Mouse (Mus musculus): ENCODE measurements around the gene Fbxo44. TPM values are rescaled to one million over a fixed set of nuclear protein-coding genes. Genes with fewer than 3 reads are reported as not detected.
A peak's percentile ranks its signal among the peaks of the same experiment; 100 is the strongest.

Fbxo44 gene
- polyA plus RNA-seq, 1 experiment from 2014 or later, result 27.0 TPM

DNA sequence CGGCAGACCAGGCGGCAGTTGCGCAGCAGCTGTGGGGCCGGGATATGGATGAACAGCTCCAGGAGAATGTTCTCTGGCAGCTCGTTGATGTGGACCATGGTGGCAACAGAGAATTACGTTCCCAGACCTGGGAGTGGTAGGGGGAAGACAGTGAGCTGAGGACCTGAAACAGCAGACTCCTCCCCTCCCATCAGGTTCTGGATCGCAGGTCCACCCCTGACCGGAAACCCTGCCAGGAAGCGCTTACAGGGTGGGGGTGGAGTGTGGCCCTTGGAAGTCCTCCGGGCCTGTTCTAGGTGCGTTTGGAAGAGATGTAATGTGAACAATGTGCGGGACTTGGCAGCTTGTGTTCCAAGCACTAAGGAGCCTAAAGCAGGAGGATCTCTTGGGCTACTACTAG lies 10.7 kb downstream of the Fbxo44 start:
- H3K9ac ChIP-seq, result no peak overlapping the region
- no peak overlapping the region for H3K27ac ChIP-seq
- no peaks in the 10 kb centered on the region for H3K9me3 ChIP-seq (replicated peaks)
- no peak for ATAC-seq (replicated peaks; ENCODE audit: insufficient number of reproducible peaks, insufficient read depth, low FRiP score, low read depth)
- H3K4me2 ChIP-seq, result no peak overlapping the region
- no peaks in the 10 kb centered on the region for H3K27me3 ChIP-seq
- H3K4me3 ChIP-seq, result no peak overlapping the region
- peaks cover 9% of the 10 kb centered on the region; the same call in 1 of the 2 replicates for H3K4me1 ChIP-seq (replicated peaks)
- 44% methylated on average over 12 of the region's 12 CpGs for WGBS
- H3K36me3 ChIP-seq, result peaks cover 22% of the 10 kb centered on the region; the same call in 1 of the 2 replicates

DNA sequence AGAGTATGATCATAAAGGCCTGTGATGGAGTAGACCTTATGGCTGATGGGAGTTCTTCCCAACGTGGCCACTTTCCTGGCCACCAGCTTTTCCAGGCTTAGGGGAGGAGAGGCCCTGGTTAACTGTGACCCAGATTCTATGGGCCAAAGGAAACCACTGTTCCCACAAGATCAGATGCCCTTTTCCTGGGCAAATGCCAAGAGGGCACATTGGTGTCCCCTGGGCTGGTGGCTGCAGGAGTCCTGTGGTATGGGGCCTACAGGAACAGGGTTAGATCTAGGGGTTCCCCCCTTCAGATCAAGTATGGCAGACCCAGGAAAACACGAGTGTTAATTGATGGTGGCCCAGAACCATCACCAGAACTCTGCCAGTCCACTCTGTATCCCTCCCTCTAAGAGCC lies 12.6 kb downstream of the Fbxo44 start:
- Histone ChIP-seq H3K9ac (no peak overlapping the region), H3K36me3 (peaks cover 17% of the 10 kb centered on the region; the same call in 1 of the 2 replicates), H3K4me3 (no peak overlapping the region), H3K27ac (no peak overlapping the region), H3K27me3 (no peaks in the 10 kb centered on the region), H3K4me2 (no peak overlapping the region), H3K9me3 (replicated peaks) (no peaks in the 10 kb centered on the region), H3K4me1 (replicated peaks) (peaks cover 9% of the 10 kb centered on the region; the same call in 1 of the 2 replicates)
- no peak for ATAC-seq (replicated peaks; ENCODE audit: insufficient number of reproducible peaks, insufficient read depth, low FRiP score, low read depth)
- 88% methylated on average over 2 of the region's 2 CpGs for WGBS

DNA sequence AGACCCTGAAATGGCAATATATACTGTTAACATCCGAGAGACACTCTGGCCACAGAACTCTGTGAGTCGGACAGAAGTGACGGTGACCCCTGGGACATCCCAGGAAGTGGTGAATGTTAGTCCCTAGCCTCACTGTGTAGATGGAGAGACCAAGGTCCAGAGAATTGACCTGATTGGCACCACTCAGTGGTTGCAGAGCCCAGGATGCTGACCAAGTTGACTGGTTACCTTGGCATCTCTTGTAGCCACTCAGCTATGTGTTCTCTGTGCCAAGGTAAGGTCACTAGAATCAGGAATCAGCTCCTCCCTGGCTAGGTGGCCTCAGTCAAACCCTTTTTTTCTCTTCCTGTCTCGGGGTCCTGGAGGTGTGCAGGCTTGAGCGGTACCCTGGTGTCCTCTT lies 16.6 kb downstream of the Fbxo44 start:
- Histone ChIP-seq H3K4me3 (no peak overlapping the region), H3K9me3 (replicated peaks) (no peaks in the 10 kb centered on the region), H3K4me1 (replicated peaks) (peaks cover 9% of the 10 kb centered on the region), H3K36me3 (peaks cover 17% of the 10 kb centered on the region; the same call in 1 of the 2 replicates), H3K27ac (no peak overlapping the region), H3K4me2 (no peak overlapping the region), H3K9ac (no peak overlapping the region), H3K27me3 (peaks cover 7% of the 10 kb centered on the region)
- no peak for ATAC-seq (replicated peaks; ENCODE audit: insufficient number of reproducible peaks, insufficient read depth, low FRiP score, low read depth)
- 85% methylated on average over 5 of the region's 5 CpGs for WGBS

DNA sequence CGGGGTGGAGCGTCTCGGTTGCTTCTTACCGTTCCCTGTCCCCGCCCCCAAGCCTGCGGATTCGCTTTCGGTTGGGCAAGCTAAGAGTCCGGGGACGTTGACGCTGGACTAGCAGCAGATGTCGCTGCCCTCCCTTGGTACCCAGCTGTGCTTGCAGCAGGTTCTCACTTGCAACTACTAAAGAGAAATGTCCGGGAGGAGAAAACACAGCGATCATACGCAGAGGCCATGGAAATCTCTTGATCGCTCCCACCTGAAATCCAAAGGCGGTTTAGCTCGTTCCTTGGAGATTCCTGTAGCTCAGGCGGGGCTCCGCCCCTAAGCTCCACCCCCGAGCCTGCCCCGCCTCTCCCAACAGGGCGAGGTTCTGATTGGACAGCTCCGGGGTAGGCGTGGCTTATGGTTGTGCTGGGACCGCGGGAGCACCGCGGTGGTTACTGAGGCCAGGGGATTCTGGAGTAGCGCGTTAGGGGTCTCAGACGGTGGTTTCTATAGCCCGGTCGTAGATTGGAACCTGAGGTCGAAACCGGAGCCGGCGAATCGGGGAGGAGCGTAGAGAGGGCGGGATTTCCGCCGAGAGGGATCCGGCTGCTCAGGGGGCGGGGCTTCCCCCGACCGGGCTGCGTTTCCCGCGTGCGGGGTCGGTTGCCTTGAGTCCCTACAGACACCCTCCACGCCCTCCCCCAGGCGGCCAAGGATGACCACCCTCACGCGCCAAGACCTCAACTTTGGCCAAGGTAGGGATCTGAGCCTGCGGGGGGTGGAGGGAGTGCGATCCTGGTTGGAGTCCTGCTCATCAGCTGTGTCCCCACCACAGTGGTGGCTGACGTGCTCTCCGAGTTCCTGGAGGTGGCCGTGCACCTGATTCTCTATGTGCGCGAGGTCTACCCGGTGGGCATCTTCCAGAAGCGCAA lies 19.9 kb downstream of the Fbxo44 start:
- peak overlapping the region; percentile 78 for H3K9ac ChIP-seq
- WGBS, result under 1% methylated on average over 65 of the region's 65 CpGs
- H3K4me3 ChIP-seq, result peak overlapping the region; percentile 83
- H3K36me3 ChIP-seq, result peaks cover 7% of the 10 kb centered on the region; the same call in 1 of the 2 replicates
- H3K27ac ChIP-seq, result peak overlapping the region; percentile 84
- peaks cover 26% of the 10 kb centered on the region for H3K27me3 ChIP-seq
- peaks cover 9% of the 10 kb centered on the region for H3K4me1 ChIP-seq (replicated peaks)
- peak overlapping the region; percentile 96 for H3K4me2 ChIP-seq
- ATAC-seq (replicated peaks; ENCODE audit: insufficient number of reproducible peaks, insufficient read depth, low FRiP score, low read depth), result peak; percentile 92
- no peaks in the 10 kb centered on the region for H3K9me3 ChIP-seq (replicated peaks)

- no peaks in the 10 kb centered on the region for H3K9me3 ChIP-seq (replicated peaks)
- ATAC-seq (replicated peaks; ENCODE audit: insufficient number of reproducible peaks, insufficient read depth, low FRiP score, low read depth), result no peak
- H3K9ac ChIP-seq, result peak overlapping the region; percentile 54
- H3K4me3 ChIP-seq, result peak overlapping the region; percentile 83
- peak overlapping the region; percentile 84; the same call in 1 of the 2 replicates for H3K27ac ChIP-seq
- H3K36me3 ChIP-seq, result 0 out of 2 replicates have a peak, but pooled peaks cover under 1% of the 10 kb centered on the region
- H3K4me2 ChIP-seq, result peak overlapping the region; percentile 96
- peaks cover 9% of the 10 kb centered on the region for H3K4me1 ChIP-seq (replicated peaks)
- WGBS, result under 1% methylated on average over 12 of the region's 12 CpGs
- H3K27me3 ChIP-seq, result peaks cover 31% of the 10 kb centered on the region
Observed at GRCm38 (mm10) chr4:148139767-148140097, 20.6 kb downstream of the Fbxo44 start.

- WGBS, result 57% methylated on average over 8 of the region's 8 CpGs
- no peak overlapping the region for H3K27ac ChIP-seq
- no peak for ATAC-seq (replicated peaks; ENCODE audit: insufficient number of reproducible peaks, insufficient read depth, low FRiP score, low read depth)
- H3K4me2 ChIP-seq, result no peak overlapping the region
- no peak overlapping the region for H3K4me3 ChIP-seq
- H3K9ac ChIP-seq, result no peak overlapping the region
- H3K27me3 ChIP-seq, result peaks cover 38% of the 10 kb centered on the region
- H3K36me3 ChIP-seq, result no peaks in the 10 kb centered on the region
- H3K9me3 ChIP-seq (replicated peaks), result no peaks in the 10 kb centered on the region
- peaks cover 9% of the 10 kb centered on the region for H3K4me1 ChIP-seq (replicated peaks)
Observed at GRCm38 (mm10) chr4:148137503-148137902, 22.8 kb downstream of the Fbxo44 start.

DNA sequence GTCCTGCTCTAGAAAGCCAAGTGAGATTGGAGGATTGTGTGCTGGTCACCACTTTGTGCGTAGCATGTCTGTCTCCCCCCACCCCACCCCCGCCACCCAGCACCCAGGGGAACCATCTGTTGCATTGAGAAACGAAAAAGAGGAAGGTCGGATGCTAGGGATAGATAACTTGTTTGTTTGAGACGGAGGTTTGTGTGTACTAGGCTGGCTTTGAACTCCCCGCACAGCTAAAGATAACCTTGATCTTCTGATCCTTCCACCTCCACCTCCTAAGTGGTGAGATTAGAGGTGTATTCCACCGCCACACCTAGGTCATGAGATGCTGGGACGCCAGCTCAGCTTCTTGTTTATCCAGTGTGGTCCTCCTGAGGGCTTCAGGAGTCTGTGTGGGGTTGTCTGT lies 25.3 kb downstream of the Fbxo44 start:
- H3K36me3 ChIP-seq, result no peaks in the 10 kb centered on the region
- H3K27ac ChIP-seq, result no peak overlapping the region
- H3K9me3 ChIP-seq (replicated peaks), result no peaks in the 10 kb centered on the region
- peaks cover 19% of the 10 kb centered on the region for H3K4me1 ChIP-seq (replicated peaks)
- no peak overlapping the region for H3K9ac ChIP-seq
- no peak overlapping the region for H3K4me2 ChIP-seq
- H3K4me3 ChIP-seq, result no peak overlapping the region
- peaks cover 63% of the 10 kb centered on the region for H3K27me3 ChIP-seq
- ATAC-seq (replicated peaks; ENCODE audit: insufficient number of reproducible peaks, insufficient read depth, low FRiP score, low read depth), result no peak
- 63% methylated on average over 8 of the region's 8 CpGs for WGBS

GRCm38 (mm10) chr4:148131497-148132081 lies 28.7 kb downstream of the Fbxo44 start:
- Histone ChIP-seq H3K36me3 (no peaks in the 10 kb centered on the region), H3K27me3 (peaks cover 69% of the 10 kb centered on the region), H3K9ac (no peak overlapping the region), H3K27ac (no peak overlapping the region), H3K9me3 (replicated peaks) (no peaks in the 10 kb centered on the region), H3K4me3 (peak overlapping the region; percentile 57), H3K4me2 (peak overlapping the region; percentile 98), H3K4me1 (replicated peaks) (peaks cover 13% of the 10 kb centered on the region)
- 2% methylated on average over 21 of the region's 21 CpGs for WGBS
- ATAC-seq (replicated peaks; ENCODE audit: insufficient number of reproducible peaks, insufficient read depth, low FRiP score, low read depth), result no peak

- H3K36me3 ChIP-seq, result no peaks in the 10 kb centered on the region
- H3K27ac ChIP-seq, result no peak within 1 kb of the TSS
- peak within 1 kb of the TSS; percentile 58 for H3K9ac ChIP-seq
- no peaks in the 10 kb centered on the region for H3K9me3 ChIP-seq (replicated peaks)
- peak within 1 kb of the TSS; percentile 57 for H3K4me3 ChIP-seq
- peaks cover 13% of the 10 kb centered on the region for H3K4me1 ChIP-seq (replicated peaks)
- H3K27me3 ChIP-seq, result peaks cover 71% of the 10 kb centered on the region
- ATAC-seq (replicated peaks; ENCODE audit: insufficient number of reproducible peaks, insufficient read depth, low FRiP score, low read depth), result peak; percentile 78
- WGBS, result under 1% methylated on average over 84 of the region's 87 CpGs
- peak within 1 kb of the TSS; percentile 98 for H3K4me2 ChIP-seq
Observed at GRCm38 (mm10) chr4:148130561-148131413, 29.5 kb downstream of the Fbxo44 start, which contains the start of gene Draxin. Draxin (minus strand) TSS chr4:148130698.

- Histone ChIP-seq H3K4me3 (peak within 1 kb of the TSS; percentile 57), H3K4me1 (replicated peaks) (peaks cover 13% of the 10 kb centered on the region), H3K9me3 (replicated peaks) (no peaks in the 10 kb centered on the region), H3K4me2 (peak within 1 kb of the TSS; percentile 98), H3K9ac (peak within 1 kb of the TSS; percentile 58), H3K36me3 (no peaks in the 10 kb centered on the region), H3K27me3 (peaks cover 75% of the 10 kb centered on the region), H3K27ac (no peak within 1 kb of the TSS)
- 2% methylated on average over 18 of the region's 18 CpGs for WGBS
- no peak for ATAC-seq (replicated peaks; ENCODE audit: insufficient number of reproducible peaks, insufficient read depth, low FRiP score, low read depth)
Observed at GRCm38 (mm10) chr4:148130133-148130532, 30.1 kb downstream of the Fbxo44 start, which contains the start of gene Mad2l2. Mad2l2 (plus strand) TSS chr4:148130384.

DNA sequence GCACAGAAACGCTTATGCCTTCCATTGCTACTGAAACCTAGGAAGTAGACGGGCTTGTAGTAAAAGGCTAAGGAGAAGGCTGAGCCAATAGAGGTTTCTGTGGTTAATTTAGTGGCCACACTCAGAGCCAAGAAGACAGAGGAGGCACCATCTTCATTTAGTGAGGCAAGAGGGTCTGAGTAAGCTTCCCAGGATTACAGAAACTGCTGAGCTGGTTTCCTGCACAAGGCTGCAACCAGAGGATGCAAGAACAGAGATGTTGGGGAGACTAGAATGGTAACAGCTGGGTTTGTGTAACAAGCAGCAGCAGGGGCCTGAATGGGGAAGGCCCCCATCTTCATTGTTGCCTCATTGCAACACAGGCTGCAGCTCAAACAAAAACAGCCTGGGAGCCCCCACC lies 31.6 kb downstream of the Fbxo44 start:
- H3K4me2 ChIP-seq, result no peak overlapping the region
- H3K27me3 ChIP-seq, result peaks cover 79% of the 10 kb centered on the region
- peaks cover 13% of the 10 kb centered on the region for H3K4me1 ChIP-seq (replicated peaks)
- ATAC-seq (replicated peaks; ENCODE audit: insufficient number of reproducible peaks, insufficient read depth, low FRiP score, low read depth), result no peak
- H3K4me3 ChIP-seq, result no peak overlapping the region
- H3K9ac ChIP-seq, result no peak overlapping the region
- no peaks in the 10 kb centered on the region for H3K9me3 ChIP-seq (replicated peaks)
- H3K36me3 ChIP-seq, result no peaks in the 10 kb centered on the region
- no peak overlapping the region for H3K27ac ChIP-seq
- 46% methylated on average over 2 of the region's 2 CpGs for WGBS
